Mouse (Mus musculus) neural tube, embryonic 12.5 days (tissue): ENCODE measurements around the gene Cryge. TPM values are rescaled to one million over a fixed set of nuclear protein-coding genes. Genes with fewer than 3 reads are reported as not detected.
"Not testable (repeated sequence)": the region's sequence is repeated elsewhere in the genome, so short reads cannot be mapped to it uniquely, and the experiment has no call there.

Source experiments
- ATAC-seq: fragments of 200-750 bp; cut with Nextera tagmentation; 2 replicates; pipeline ENCODE4 v1.8.0; 2017; ENCODE audit warnings: low read depth, mild to moderate bottlenecking, moderate TSS enrichment, moderate library complexity; ENCODE audit not compliant: low FRiP score
- H3K27ac ChIP-seq: fragments of 300-500 bp; sonication (generic); 2 replicates; pipeline ENCODE4 v1.5.1; 2016
- H3K27me3 ChIP-seq: fragments of 300-500 bp; sonication (generic); replicated peaks from 2 replicates; pipeline ENCODE4 v1.6.1; 2016; ENCODE audit warnings: mild to moderate bottlenecking
- H3K36me3 ChIP-seq: fragments of 300-500 bp; sonication (generic); 2 replicates; pipeline ENCODE4 v1.6.1; 2016; ENCODE audit warnings: mild to moderate bottlenecking
- H3K4me1 ChIP-seq: fragments of 300-500 bp; sonication (generic); 2 replicates; pipeline ENCODE4 v1.6.1; 2016
- H3K4me2 ChIP-seq: fragments of 300-500 bp; sonication (generic); replicated peaks from 2 replicates; pipeline ENCODE4 v1.6.1; 2016; ENCODE audit warnings: mild to moderate bottlenecking
- H3K4me3 ChIP-seq: fragments of 300-500 bp; sonication (generic); 2 replicates; pipeline ENCODE4 v1.5.1; 2016
- H3K9ac ChIP-seq: fragments of 300-500 bp; sonication (generic); 2 replicates; pipeline ENCODE4 v1.6.1; 2016; ENCODE audit warnings: mild to moderate bottlenecking
- H3K9me3 ChIP-seq: fragments of 300-500 bp; sonication (generic); 2 replicates; pipeline ENCODE4 v1.6.1; 2016; ENCODE audit warnings: mild to moderate bottlenecking
- WGBS: fragments of 180-500 bp; shearing (Covaris S2); methylation state at CpG from one replicate; pipeline ENCODE4 v1.1.7; 2016; 5-methylcytosine and 5-hydroxymethylcytosine counted together
- polyA plus RNA-seq: library from polyadenylated mRNA; unstranded; fragments of >200 nt; fragmentation: Nextera tagmentation; extraction: Ambion mirVana; gene quantifications from 2 replicates; pipeline ENCODE4 v1.2.1, GENCODE M21; 2016

The Cryge gene
- polyA plus RNA-seq, result not detected in 2 replicates

GRCm38 (mm10) chr1:65050952-65051351, at the start of gene Cryge:
Gene Cryge, minus strand, starts transcription at chr1:65051149.
- H3K27ac ChIP-seq, H3K9me3 ChIP-seq, H3K4me1 ChIP-seq, H3K4me2 ChIP-seq, H3K27me3 ChIP-seq, ATAC-seq, H3K9ac ChIP-seq, H3K4me3 ChIP-seq, H3K36me3 ChIP-seq: not testable (repeated sequence)
- WGBS, result 56% methylated on average over 12 of the region's 12 CpGs

- 85% methylated on average over 3 of the region's 3 CpGs for WGBS
- Histone ChIP-seq H3K4me3 (no peak overlapping the region), H3K9me3 (no peaks in the 10 kb centered on the region), H3K4me1 (no peaks in the 10 kb centered on the region), H3K4me2 (no peak overlapping the region), H3K27ac (no peak overlapping the region), H3K36me3 (no peaks in the 10 kb centered on the region), H3K9ac (no peak overlapping the region), H3K27me3 (no peaks in the 10 kb centered on the region)
- no peak for ATAC-seq
Observed at GRCm38 (mm10) chr1:65096953-65097352, 46.0 kb upstream of the Cryge start.

DNA sequence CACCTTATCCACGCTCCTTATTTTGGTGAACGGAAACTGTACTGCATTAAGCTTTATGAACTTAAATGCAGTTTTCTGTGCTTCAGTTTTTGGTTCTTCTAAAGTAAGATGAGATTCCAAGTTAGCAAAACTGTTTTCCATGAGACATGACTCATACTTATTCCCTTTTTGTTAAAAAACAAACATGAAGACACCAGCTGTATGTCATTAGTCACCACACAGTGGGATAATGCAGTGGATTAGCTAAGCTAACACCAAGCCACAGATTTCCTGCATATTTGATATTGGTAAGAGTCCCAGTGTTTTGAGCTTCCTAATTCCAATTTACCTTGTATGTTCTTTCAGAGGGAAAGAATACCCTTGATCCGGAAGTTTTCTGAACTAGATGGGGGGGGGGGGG, 40.6 kb upstream of the Cryge start:
- Histone ChIP-seq H3K27ac (no peak overlapping the region), H3K4me1 (no peaks in the 10 kb centered on the region), H3K36me3 (no peaks in the 10 kb centered on the region), H3K4me2 (no peak overlapping the region), H3K4me3 (no peak overlapping the region), H3K27me3 (no peaks in the 10 kb centered on the region), H3K9me3 (no peaks in the 10 kb centered on the region), H3K9ac (no peak overlapping the region)
- 92% methylated on average over 3 of the region's 3 CpGs for WGBS
- ATAC-seq, result no peak

GRCm38 (mm10) chr1:65090370-65090769, 39.4 kb upstream of the Cryge start:
- H3K9ac ChIP-seq, result no peak overlapping the region
- WGBS, result 87% methylated on average over 2 of the region's 2 CpGs
- no peaks in the 10 kb centered on the region for H3K36me3 ChIP-seq
- no peaks in the 10 kb centered on the region for H3K27me3 ChIP-seq
- H3K4me3 ChIP-seq, result no peak overlapping the region
- no peaks in the 10 kb centered on the region for H3K9me3 ChIP-seq
- H3K4me2 ChIP-seq, result no peak overlapping the region
- H3K4me1 ChIP-seq, result no peaks in the 10 kb centered on the region
- no peak for ATAC-seq
- H3K27ac ChIP-seq, result no peak overlapping the region

DNA sequence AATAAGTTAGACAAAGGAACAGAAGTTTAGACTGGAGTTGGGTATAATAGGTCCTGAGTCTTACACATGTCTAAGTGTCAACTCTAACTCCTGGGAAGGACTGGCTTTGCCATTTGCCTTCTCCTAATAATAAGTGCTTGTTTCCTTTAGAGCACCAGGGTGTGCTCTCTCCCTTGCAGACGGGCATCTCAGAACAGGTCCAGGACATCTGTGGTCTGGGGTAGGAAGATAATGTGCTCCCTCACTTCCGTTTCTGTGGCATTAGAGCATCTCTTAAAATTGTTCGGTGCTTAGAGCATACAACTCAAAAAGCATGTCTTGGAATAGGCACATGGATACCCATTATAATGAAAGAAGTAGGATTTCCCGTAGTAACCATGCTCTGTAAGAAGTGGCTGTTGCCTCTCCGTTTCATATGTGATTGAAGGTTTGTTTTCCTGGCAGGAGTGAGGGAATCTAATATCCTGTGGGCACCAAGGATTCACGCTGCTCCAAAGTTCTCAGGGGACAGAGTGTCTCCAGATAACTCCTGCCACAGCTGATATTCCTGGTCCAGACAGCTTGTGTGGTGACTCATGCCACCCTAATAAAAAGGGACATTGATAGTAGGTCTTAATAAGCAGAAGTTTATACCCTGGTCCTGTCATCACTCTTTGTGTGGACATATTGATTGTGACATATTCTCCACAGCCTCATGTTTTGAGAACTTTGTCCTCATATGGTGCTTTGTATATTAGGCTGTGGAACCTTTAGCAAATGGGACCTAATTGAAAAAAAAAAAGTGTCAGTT, 37.8 kb upstream of the Cryge start:
- Histone ChIP-seq H3K4me3 (no peak overlapping the region), H3K4me1 (no peaks in the 10 kb centered on the region), H3K27ac (no peak overlapping the region), H3K27me3 (no peaks in the 10 kb centered on the region), H3K9me3 (no peaks in the 10 kb centered on the region), H3K36me3 (no peaks in the 10 kb centered on the region), H3K4me2 (no peak overlapping the region), H3K9ac (no peak overlapping the region)
- ATAC-seq, result no peak
- WGBS, result 79% methylated on average over 6 of the region's 6 CpGs

DNA sequence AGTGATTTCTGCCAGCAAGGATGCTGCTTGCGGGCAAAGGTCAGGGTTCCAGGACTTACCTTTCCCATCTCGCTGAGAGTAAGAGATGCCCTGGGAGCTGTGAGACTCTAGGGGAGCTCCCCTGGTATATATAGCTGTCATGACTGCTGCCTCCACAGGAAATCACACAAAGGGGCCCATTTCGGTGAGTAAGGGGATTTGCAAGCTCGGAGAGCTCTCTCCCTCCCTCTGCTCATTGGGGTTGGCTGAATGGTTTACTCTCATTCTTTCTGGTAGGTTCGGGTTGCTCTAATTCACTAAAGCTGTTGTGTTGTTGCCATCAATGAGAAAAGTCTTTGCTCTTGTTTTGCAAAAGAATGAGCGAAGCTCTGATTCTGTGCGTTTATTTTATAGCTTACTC, 31.2 kb upstream of the Cryge start, which contains the start of gene Crygb:
Gene Crygb, minus strand, starts transcription at position 101 of the 400 bp plus-strand sequence.
- no peaks in the 10 kb centered on the region for H3K9me3 ChIP-seq
- H3K4me2 ChIP-seq, result no peak within 1 kb of the TSS
- no peaks in the 10 kb centered on the region for H3K36me3 ChIP-seq
- H3K27ac ChIP-seq, result no peak within 1 kb of the TSS
- WGBS, result 35% methylated on average over 7 of the region's 7 CpGs
- no peak for ATAC-seq
- H3K9ac ChIP-seq, result no peak within 1 kb of the TSS
- no peaks in the 10 kb centered on the region for H3K27me3 ChIP-seq
- H3K4me1 ChIP-seq, result no peaks in the 10 kb centered on the region
- no peak within 1 kb of the TSS for H3K4me3 ChIP-seq

DNA sequence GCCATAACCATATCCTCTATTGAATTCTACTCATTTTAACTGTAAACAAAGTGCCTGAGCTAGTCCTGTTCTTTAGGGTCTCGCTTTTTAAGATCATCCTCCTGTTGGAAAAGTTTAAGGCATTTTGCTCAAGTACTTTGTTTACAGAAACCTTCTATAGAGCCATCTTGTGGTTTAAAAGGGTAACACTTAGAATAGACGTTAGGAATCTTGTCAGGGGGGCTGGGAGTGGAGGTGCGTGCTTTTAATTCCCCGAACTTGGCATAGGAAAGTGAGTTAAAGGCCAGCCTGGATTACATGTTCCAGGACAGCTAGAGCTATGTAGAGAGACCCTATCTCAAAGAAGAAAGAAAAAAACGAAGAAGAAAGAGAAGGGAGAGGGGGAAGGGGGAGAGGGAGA, 24.7 kb upstream of the Cryge start:
- Histone ChIP-seq H3K4me1 (no peaks in the 10 kb centered on the region), H3K36me3 (no peaks in the 10 kb centered on the region), H3K27me3 (no peaks in the 10 kb centered on the region), H3K9me3 (no peaks in the 10 kb centered on the region), H3K4me2 (no peak overlapping the region), H3K27ac (no peak overlapping the region), H3K4me3 (no peak overlapping the region), H3K9ac (no peak overlapping the region)
- WGBS, result 29% methylated on average over 5 of the region's 5 CpGs
- no peak for ATAC-seq

DNA sequence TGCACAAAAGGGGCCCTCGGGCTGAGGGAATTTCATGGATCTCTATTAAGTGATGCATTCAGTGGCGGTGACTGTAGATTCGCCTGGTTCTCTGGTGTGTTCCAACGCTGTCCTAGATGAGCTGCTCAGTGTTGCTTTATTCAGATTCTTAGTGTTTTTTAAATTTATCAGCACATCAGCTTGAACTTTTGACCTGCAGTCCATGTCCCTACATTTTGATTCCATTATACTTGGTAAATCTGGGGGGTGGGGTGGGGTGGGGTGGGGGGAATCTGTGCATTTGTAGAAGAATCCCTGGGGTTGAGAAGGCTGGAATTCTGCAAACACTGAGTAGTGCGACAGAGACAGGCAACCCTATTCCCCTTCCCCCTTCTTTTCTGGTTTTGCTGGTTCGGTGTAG, 22.6 kb upstream of the Cryge start, which contains the start of gene Crygc:
Gene Crygc, minus strand, starts transcription at position 101 of the 400 bp plus-strand sequence.
- Histone ChIP-seq H3K27me3 (no peaks in the 10 kb centered on the region), H3K9ac (no peak within 1 kb of the TSS), H3K36me3 (no peaks in the 10 kb centered on the region), H3K4me1 (no peaks in the 10 kb centered on the region), H3K27ac (no peak within 1 kb of the TSS), H3K9me3 (no peaks in the 10 kb centered on the region), H3K4me2 (no peak within 1 kb of the TSS), H3K4me3 (no peak within 1 kb of the TSS)
- ATAC-seq, result no peak
- 57% methylated on average over 6 of the region's 6 CpGs for WGBS

DNA sequence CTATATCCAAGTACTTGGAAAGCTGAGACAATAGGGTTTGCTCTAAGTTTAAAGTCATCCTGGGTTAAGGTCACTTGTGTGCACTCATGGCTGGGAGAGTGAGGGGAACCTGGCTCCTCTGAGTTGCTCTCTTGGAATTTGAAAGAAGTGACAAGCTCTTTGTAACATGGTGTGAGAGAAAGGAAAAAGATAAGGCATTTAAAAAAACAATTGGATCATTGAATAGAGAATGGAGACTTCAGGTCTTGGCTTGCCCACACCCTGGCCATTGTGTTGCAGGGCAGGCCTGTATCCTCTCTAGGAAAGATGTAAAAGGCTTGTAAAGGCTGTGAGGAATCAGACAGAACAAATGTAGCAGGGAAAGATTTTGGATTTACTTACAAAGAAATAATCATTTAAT, 16.9 kb upstream of the Cryge start:
- no peaks in the 10 kb centered on the region for H3K36me3 ChIP-seq
- no peaks in the 10 kb centered on the region for H3K9me3 ChIP-seq
- H3K27ac ChIP-seq, result no peak overlapping the region
- no peak overlapping the region for H3K9ac ChIP-seq
- H3K4me3 ChIP-seq, result no peak overlapping the region
- H3K4me1 ChIP-seq, result no peaks in the 10 kb centered on the region
- ATAC-seq, result no peak
- H3K27me3 ChIP-seq, result no peaks in the 10 kb centered on the region
- no peak overlapping the region for H3K4me2 ChIP-seq

GRCm38 (mm10) chr1:65064201-65064600, 13.3 kb upstream of the Cryge start:
- H3K4me2 ChIP-seq, result no peak overlapping the region
- no peak for ATAC-seq
- no peak overlapping the region for H3K9ac ChIP-seq
- H3K36me3 ChIP-seq, result no peaks in the 10 kb centered on the region
- H3K4me1 ChIP-seq, result no peaks in the 10 kb centered on the region
- H3K27ac ChIP-seq, result no peak overlapping the region
- 66% methylated on average over 15 of the region's 15 CpGs for WGBS
- H3K9me3 ChIP-seq, result no peaks in the 10 kb centered on the region
- H3K4me3 ChIP-seq, result no peak overlapping the region
- H3K27me3 ChIP-seq, result no peaks in the 10 kb centered on the region

- no peak within 1 kb of the TSS for H3K4me2 ChIP-seq
- no peak for ATAC-seq
- no peak within 1 kb of the TSS for H3K9ac ChIP-seq
- H3K36me3 ChIP-seq, result no peaks in the 10 kb centered on the region
- no peak within 1 kb of the TSS for H3K4me3 ChIP-seq
- WGBS, result 72% methylated on average over 8 of the region's 8 CpGs
- no peaks in the 10 kb centered on the region for H3K27me3 ChIP-seq
- H3K9me3 ChIP-seq, result no peaks in the 10 kb centered on the region
- H3K27ac ChIP-seq, result no peak within 1 kb of the TSS
- no peaks in the 10 kb centered on the region for H3K4me1 ChIP-seq
Observed at GRCm38 (mm10) chr1:65063352-65063751, 12.4 kb upstream of the Cryge start, which contains the start of gene Crygd. Gene Crygd, minus strand, starts transcription at chr1:65063452.

GRCm38 (mm10) chr1:65052140-65052539, 1.2 kb upstream of the Cryge start:
- Histone ChIP-seq H3K4me3 (no peak overlapping the region), H3K27ac (no peak overlapping the region), H3K4me2 (no peak overlapping the region), H3K4me1 (no peaks in the 10 kb centered on the region), H3K9me3 (no peaks in the 10 kb centered on the region), H3K27me3 (no peaks in the 10 kb centered on the region), H3K9ac (no peak overlapping the region), H3K36me3 (no peaks in the 10 kb centered on the region)
- no peak for ATAC-seq
- 43% methylated on average over 2 of the region's 2 CpGs for WGBS

- Histone ChIP-seq H3K9me3 (no peaks in the 10 kb centered on the region), H3K27ac (no peak overlapping the region), H3K4me2 (no peak overlapping the region), H3K27me3 (no peaks in the 10 kb centered on the region), H3K9ac (no peak overlapping the region), H3K4me3 (no peak overlapping the region), H3K36me3 (no peaks in the 10 kb centered on the region), H3K4me1 (no peaks in the 10 kb centered on the region)
- WGBS, result 60% methylated on average over 7 of the region's 7 CpGs
- ATAC-seq, result no peak
Observed at GRCm38 (mm10) chr1:65051696-65052095, 747 bp upstream of the Cryge start.
